In genomic region chr17:84641893-84642292, GRCm38 (mm10) we compare ENCODE assay signal across 9 mouse cellular contexts. TPM values are rescaled to one million over a fixed set of nuclear protein-coding genes. Genes with fewer than 3 reads are reported as not detected.
DNase-seq lines count a peak whose midpoint lies in the region; ATAC-seq and TF ChIP-seq lines count a peak whose summit lies in the region.
"Had no signal": no experiment of that assay in that cellular context is flagged by ENCODE, and none has a peak within 500 bp of the region (broad histone marks: within the 10 kb centered on the region; RNA-seq: fewer than 3 reads in every experiment).

No protein-coding gene starts in this region.

- no peaks in the 10 kb centered on the region for H3K79me2 ChIP-seq in CH12.LX (replicated peaks; ENCODE audit: control insufficient read depth, extremely low read depth, insufficient read depth, poor library complexity, severe bottlenecking)

- peak; percentile 56 for TF ChIP-seq RAD21 in CH12.LX (IDR thresholded peaks at IDR 0.05; ENCODE audit: low read depth, low read length)

- no peak for ATAC-seq in intestine, postnatal 0 days
- no peak for ATAC-seq in intestine, embryonic 16.5 days
- ATAC-seq in embryonic facial prominence, embryonic 15.5 days (ENCODE audit: insufficient number of reproducible peaks, low FRiP score, low TSS enrichment, low read depth), result no peak
- ATAC-seq in liver, postnatal 0 days, result no peak

- no peaks in the 10 kb centered on the region for H3K36me3 ChIP-seq in intestine, postnatal 0 days (ENCODE audit: control insufficient read depth, insufficient read depth)
- H3K36me3 ChIP-seq in intestine, embryonic 16.5 days (ENCODE audit: control insufficient read depth, insufficient read depth, low read length), result no peaks in the 10 kb centered on the region
- H3K36me3 ChIP-seq in CH12.LX (replicated peaks in 1 of 2; ENCODE audit: control insufficient read depth in 1 of 2, insufficient read depth in 1 of 2, low read length in 1 of 2), result peaks cover 0 to 16% of the 10 kb centered on the region in 2 experiments
- no peaks in the 10 kb centered on the region for H3K36me3 ChIP-seq in embryonic facial prominence, embryonic 15.5 days
- no peaks in the 10 kb centered on the region for H3K36me3 ChIP-seq in liver, postnatal 0 days (replicated peaks; ENCODE audit: insufficient read depth, low read length)
- no peaks in the 10 kb centered on the region for H3K36me3 ChIP-seq in testis, adult 2 months (ENCODE audit: control insufficient read depth, insufficient read depth, low read length)

- H3K27me3 ChIP-seq in intestine, postnatal 0 days (replicated peaks; ENCODE audit: control insufficient read depth, insufficient read depth, low read length), result no peaks in the 10 kb centered on the region
- H3K27me3 ChIP-seq in intestine, embryonic 16.5 days (replicated peaks; ENCODE audit: control insufficient read depth, insufficient read depth, low read length), result no peaks in the 10 kb centered on the region
- no peaks in the 10 kb centered on the region for H3K27me3 ChIP-seq in CH12.LX (replicated peaks)
- H3K27me3 ChIP-seq in embryonic facial prominence, embryonic 15.5 days, result no peaks in the 10 kb centered on the region
- no peaks in the 10 kb centered on the region for H3K27me3 ChIP-seq in liver, postnatal 0 days (ENCODE audit: insufficient read depth, low read length)
- H3K27me3 ChIP-seq in testis, adult 2 months (ENCODE audit: control insufficient read depth, insufficient read depth, low read length), result no peaks in the 10 kb centered on the region

- H3K27ac ChIP-seq in intestine, postnatal 0 days (ENCODE audit: low read depth, low read length), result no peak overlapping the region
- H3K27ac ChIP-seq in intestine, embryonic 16.5 days (ENCODE audit: low read length), result no peak overlapping the region
- no peak overlapping the region for H3K27ac ChIP-seq in CH12.LX (ENCODE audit: insufficient read depth, low read depth)
- peak overlapping the region; percentile 6; the same call in 1 of the 2 replicates for H3K27ac ChIP-seq in embryonic facial prominence, embryonic 15.5 days (replicated peaks)
- no peak overlapping the region for H3K27ac ChIP-seq in liver, postnatal 0 days (ENCODE audit: low read depth)
- no peak overlapping the region for H3K27ac ChIP-seq in testis, adult 2 months (ENCODE audit: control insufficient read depth, insufficient read depth, low read depth, low read length)
- H3K27ac ChIP-seq: macrophage had no signal

- no peak for TF ChIP-seq EP300 in CH12.LX (IDR thresholded peaks at IDR 0.05; ENCODE audit: low read length)
- no peak for TF ChIP-seq EP300 in liver, postnatal 0 days (IDR thresholded peaks at IDR 0.05; ENCODE audit: low read depth)

- TF ChIP-seq CTCF in intestine, postnatal 0 days (IDR thresholded peaks at IDR 0.05; ENCODE audit: low read depth), result peak; percentile 91
- TF ChIP-seq CTCF in CH12.LX (conservative IDR thresholded peaks at IDR 0.05 in 1 of 2, IDR thresholded peaks at IDR 0.05 in 1 of 2; ENCODE audit: low read depth in 2 of 2, low read length in 2 of 2), result peak; percentile 79 to 85
- TF ChIP-seq CTCF in liver, postnatal 0 days (IDR thresholded peaks at IDR 0.05; ENCODE audit: low read depth), result peak; percentile 88
- peak; percentile 60; the same call in 1 of the 2 replicates for TF ChIP-seq CTCF in testis, adult 2 months (IDR thresholded peaks at IDR 0.05; ENCODE audit: control insufficient read depth, insufficient read depth, insufficient replicate concordance, low read depth, low read length)

- in situ Hi-C loops in CH12.LX (cut with MboI; ENCODE audit: low pct_ligation_motif_present, low pct_unique_long_range_greater_than_20kb, low sequenced_read_pairs), result no loop called here

- H3K9ac ChIP-seq in intestine, postnatal 0 days (ENCODE audit: low read depth, low read length), result no peak overlapping the region
- H3K9ac ChIP-seq in intestine, embryonic 16.5 days (ENCODE audit: low read depth, low read length), result no peak overlapping the region
- no peak overlapping the region for H3K9ac ChIP-seq in CH12.LX (ENCODE audit: insufficient read depth, low read depth)
- no peak overlapping the region for H3K9ac ChIP-seq in embryonic facial prominence, embryonic 15.5 days
- H3K9ac ChIP-seq in liver, postnatal 0 days (replicated peaks), result no peak overlapping the region

- 44% methylated on average over 3 of the region's 3 CpGs for WGBS in intestine, postnatal 0 days
- 40% methylated on average over 3 of the region's 3 CpGs for WGBS in intestine, embryonic 16.5 days
- 40% methylated on average over 3 of the region's 3 CpGs for WGBS in embryonic facial prominence, embryonic 15.5 days
- 31% methylated on average over 3 of the region's 3 CpGs for WGBS in liver, postnatal 0 days (ENCODE audit: insufficient replicate concordance)

- TF ChIP-seq POLR2A in CH12.LX (IDR thresholded peaks at IDR 0.05; ENCODE audit: low read depth, low read length), result no peak
- TF ChIP-seq POLR2A in testis, adult 2 months (IDR thresholded peaks at IDR 0.05; ENCODE audit: control insufficient read depth, low read depth, low read length), result no peak

- H3K4me1 ChIP-seq in intestine, postnatal 0 days (replicated peaks; ENCODE audit: control insufficient read depth, insufficient read depth, low read length), result peaks cover 1% of the 10 kb centered on the region; the same call in 1 of the 2 replicates
- H3K4me1 ChIP-seq in intestine, embryonic 16.5 days (ENCODE audit: control insufficient read depth, insufficient read depth, low read length), result peaks cover 9% of the 10 kb centered on the region
- H3K4me1 ChIP-seq in CH12.LX (ENCODE audit: control insufficient read depth in 1 of 2, insufficient read depth in 2 of 2), result peaks cover 3 to 9% of the 10 kb centered on the region in 2 experiments
- H3K4me1 ChIP-seq in embryonic facial prominence, embryonic 15.5 days, result peaks cover 11% of the 10 kb centered on the region; the same call in 1 of the 2 replicates
- peaks cover 2% of the 10 kb centered on the region; the same call in 1 of the 2 replicates for H3K4me1 ChIP-seq in liver, postnatal 0 days (ENCODE audit: insufficient read depth)
- no peaks in the 10 kb centered on the region for H3K4me1 ChIP-seq in testis, adult 2 months (ENCODE audit: control insufficient read depth, insufficient read depth, low read length)

- H3K9me3 ChIP-seq in intestine, postnatal 0 days (ENCODE audit: control insufficient read depth), result no peaks in the 10 kb centered on the region
- no peaks in the 10 kb centered on the region for H3K9me3 ChIP-seq in intestine, embryonic 16.5 days (ENCODE audit: control insufficient read depth, low read length)
- H3K9me3 ChIP-seq in CH12.LX (replicated peaks; ENCODE audit: low read length), result no peaks in the 10 kb centered on the region
- H3K9me3 ChIP-seq in embryonic facial prominence, embryonic 15.5 days (replicated peaks), result no peaks in the 10 kb centered on the region
- no peaks in the 10 kb centered on the region for H3K9me3 ChIP-seq in liver, postnatal 0 days (ENCODE audit: low read length)

- dilution Hi-C loops in CH12.LX (cut with MboI; ENCODE audit: extremely low pct_ligation_motif_present, extremely low pct_unique_long_range_greater_than_20kb, low sequenced_read_pairs), result no loop called here

- H3K4me3 ChIP-seq in intestine, postnatal 0 days (ENCODE audit: low read depth, low read length), result no peak overlapping the region
- no peak overlapping the region for H3K4me3 ChIP-seq in intestine, embryonic 16.5 days (ENCODE audit: low read length)
- no peak overlapping the region for H3K4me3 ChIP-seq in CH12.LX (replicated peaks in 1 of 3; ENCODE audit: low read depth in 2 of 3, low read length in 2 of 3, poor library complexity in 1 of 3)
- no peak overlapping the region for H3K4me3 ChIP-seq in embryonic facial prominence, embryonic 15.5 days (replicated peaks)
- H3K4me3 ChIP-seq in liver, postnatal 0 days (ENCODE audit: low read depth, low read length), result no peak overlapping the region
- no peak overlapping the region for H3K4me3 ChIP-seq in testis, adult 2 months (ENCODE audit: control insufficient read depth, low read depth, low read length)

- DNase-seq in CH12.LX (ENCODE audit: extremely low read depth) (peak; percentile 51), NIH3T3 (ENCODE audit: low read depth) (peak; percentile 48)
- peak; percentile 74 for DNase-seq in liver, postnatal 0 days

- H3K4me2 ChIP-seq in intestine, postnatal 0 days (replicated peaks; ENCODE audit: low read depth), result no peak overlapping the region
- H3K4me2 ChIP-seq in intestine, embryonic 16.5 days (ENCODE audit: low read depth, low read length), result no peak overlapping the region
- H3K4me2 ChIP-seq in CH12.LX (ENCODE audit: insufficient read depth, low read depth, poor library complexity, severe bottlenecking), result no peak overlapping the region
- H3K4me2 ChIP-seq in embryonic facial prominence, embryonic 15.5 days (replicated peaks), result no peak overlapping the region
- no peak overlapping the region for H3K4me2 ChIP-seq in liver, postnatal 0 days (ENCODE audit: low read depth, low read length)

RNA-seq across cellular contexts. Expression of gene Dync2li1, which starts 15.6 kb away (rescaled TPM):
- polyA plus RNA-seq in intestine, postnatal 0 days (2015; fragmentation: Nextera tagmentation; extraction: Ambion mirVana), result 10.1 and 11.4 TPM in 2 replicates
- polyA plus RNA-seq in intestine, embryonic 16.5 days (2015; fragmentation: Nextera tagmentation; extraction: Ambion mirVana), result 18.1 and 20.1 TPM in 2 replicates
- 5.5 and 11.7 TPM in 2 replicates for total RNA-seq in CH12.LX (2012; rRNA removed)
- total RNA-seq in CH12.LX (2014; rRNA removed), result 7.6 and 9.4 TPM in 2 replicates
- polyA plus RNA-seq in CH12.LX (2012; ENCODE audit: insufficient read length, low read depth), result 10.3 and 12.3 TPM in 2 replicates
- 35.3 and 39.7 TPM in 2 replicates for polyA plus RNA-seq in embryonic facial prominence, embryonic 15.5 days (2015; fragmentation: Nextera tagmentation; extraction: Ambion mirVana)
- polyA plus RNA-seq in liver, postnatal 0 days (2015; fragmentation: Nextera tagmentation; extraction: Ambion mirVana), result 2.4 and 3.4 TPM in 2 replicates
- 15.8 and 21.6 TPM in 2 replicates for polyA plus RNA-seq in testis, adult 2 months (2012; rRNA removed)

RNA-seq across cellular contexts. Expression of gene Abcg8, which starts 34.2 kb away (rescaled TPM):
- 47.4 and 56.7 TPM in 2 replicates for polyA plus RNA-seq in intestine, postnatal 0 days (2015; fragmentation: Nextera tagmentation; extraction: Ambion mirVana)
- 1.2 and 2.1 TPM in 2 replicates for polyA plus RNA-seq in intestine, embryonic 16.5 days (2015; fragmentation: Nextera tagmentation; extraction: Ambion mirVana)
- total RNA-seq in CH12.LX (2012; rRNA removed) (0.04 TPM in 1 of 2 replicates, not detected in the other), CH12.LX (2014; rRNA removed) (not detected in 2 replicates)
- not detected in 2 replicates for polyA plus RNA-seq in CH12.LX (2012; ENCODE audit: insufficient read length, low read depth)
- 0.13 and 0.16 TPM in 2 replicates for polyA plus RNA-seq in embryonic facial prominence, embryonic 15.5 days (2015; fragmentation: Nextera tagmentation; extraction: Ambion mirVana)
- polyA plus RNA-seq in liver, postnatal 0 days (2015; fragmentation: Nextera tagmentation; extraction: Ambion mirVana), result 5.6 and 7.4 TPM in 2 replicates
- 4.3 and 4.6 TPM in 2 replicates for polyA plus RNA-seq in testis, adult 2 months (2012; rRNA removed)
- total RNA-seq: heart, adult 18-20 months had no signal
- polyA plus RNA-seq: macrophage had no signal

RNA-seq across cellular contexts. Expression of gene Abcg5, which starts 40.9 kb away (rescaled TPM):
- polyA plus RNA-seq in intestine, postnatal 0 days (2015; fragmentation: Nextera tagmentation; extraction: Ambion mirVana), result 59.8 and 68.3 TPM in 2 replicates
- polyA plus RNA-seq in intestine, embryonic 16.5 days (2015; fragmentation: Nextera tagmentation; extraction: Ambion mirVana), result 3.7 and 6.5 TPM in 2 replicates
- total RNA-seq in CH12.LX (2012; rRNA removed), result not detected in 2 replicates
- not detected in 2 replicates for total RNA-seq in CH12.LX (2014; rRNA removed)
- polyA plus RNA-seq in CH12.LX (2012; ENCODE audit: insufficient read length, low read depth), result not detected in 2 replicates
- polyA plus RNA-seq in embryonic facial prominence, embryonic 15.5 days (2015; fragmentation: Nextera tagmentation; extraction: Ambion mirVana), result 2.2 and 2.8 TPM in 2 replicates
- 9.3 and 12.7 TPM in 2 replicates for polyA plus RNA-seq in liver, postnatal 0 days (2015; fragmentation: Nextera tagmentation; extraction: Ambion mirVana)
- 0.40 and 0.51 TPM in 2 replicates for polyA plus RNA-seq in testis, adult 2 months (2012; rRNA removed)
- total RNA-seq: heart, adult 18-20 months had no signal
- polyA plus RNA-seq: macrophage had no signal
